31 mouse cellular contexts compared by ENCODE assay signal in genomic region chr12:103453361-103453760, GRCm38 (mm10). TPM values are rescaled to one million over a fixed set of nuclear protein-coding genes. Genes with fewer than 3 reads are reported as not detected.
DNase-seq lines count a peak whose midpoint lies in the region; ATAC-seq lines count a peak whose summit lies in the region.
"Had no signal": no experiment of that assay in that cellular context is flagged by ENCODE, and none has a peak within 500 bp of the region (broad histone marks: within the 10 kb centered on the region; RNA-seq: fewer than 3 reads in every experiment).

No protein-coding gene starts in this region.

- H3K9ac ChIP-seq in intestine, embryonic 14.5 days (ENCODE audit: low read length), result no peak overlapping the region
- no peak overlapping the region for H3K9ac ChIP-seq in intestine, embryonic 16.5 days (ENCODE audit: low read depth, low read length)
- no peak overlapping the region for H3K9ac ChIP-seq in stomach, embryonic 16.5 days (ENCODE audit: low read length)
- H3K9ac ChIP-seq: embryonic facial prominence, embryonic 13.5 days; forebrain, postnatal 0 days; heart, embryonic 12.5 days; heart, embryonic 15.5 days; hindbrain, embryonic 15.5 days had no signal

- no peaks in the 10 kb centered on the region for H3K36me3 ChIP-seq in intestine, embryonic 14.5 days (ENCODE audit: control insufficient read depth, insufficient read depth, low read length)
- no peaks in the 10 kb centered on the region for H3K36me3 ChIP-seq in intestine, embryonic 16.5 days (ENCODE audit: control insufficient read depth, insufficient read depth, low read length)
- H3K36me3 ChIP-seq in stomach, embryonic 16.5 days (ENCODE audit: control insufficient read depth, insufficient read depth, low read length), result no peaks in the 10 kb centered on the region
- H3K36me3 ChIP-seq: embryonic facial prominence, embryonic 10.5 days; embryonic facial prominence, embryonic 13.5 days; forebrain, embryonic 10.5 days; heart, embryonic 12.5 days; heart, embryonic 15.5 days; hindbrain, embryonic 15.5 days had no signal

- no peak overlapping the region for H3K4me2 ChIP-seq in intestine, embryonic 14.5 days (ENCODE audit: low read length)
- H3K4me2 ChIP-seq in intestine, embryonic 16.5 days (ENCODE audit: low read depth, low read length), result no peak overlapping the region
- H3K4me2 ChIP-seq in stomach, embryonic 16.5 days (ENCODE audit: low read depth, low read length), result no peak overlapping the region
- H3K4me2 ChIP-seq: embryonic facial prominence, embryonic 13.5 days; heart, embryonic 12.5 days; heart, embryonic 15.5 days; hindbrain, embryonic 15.5 days had no signal

- no peak for DNase-seq in intestine, embryonic 14.5 days (ENCODE audit: low spot score)
- DNase-seq in NIH3T3 (ENCODE audit: low read depth), result peak; percentile 70
- DNase-seq in right cerebral cortex, postnatal 4 days, result no peak
- no peak for DNase-seq in cerebellum, postnatal 14 days
- DNase-seq: adrenal gland, adult 2 months; adrenal gland, postnatal 25 days; cerebellum, adult 18-20 months; cerebellum, adult 9-10 months; cerebellum, postnatal 36 days; embryo, embryonic 11 days; forebrain, postnatal 0 days; gastrocnemius, adult 2 months; gastrocnemius, postnatal 14 days; heart, adult 18-20 months; heart, postnatal 10 days; heart, postnatal 4 days; kidney, adult 2 months had no signal

- H3K27me3 ChIP-seq in intestine, embryonic 14.5 days (replicated peaks; ENCODE audit: control insufficient read depth, insufficient read depth, low read length), result no peaks in the 10 kb centered on the region
- no peaks in the 10 kb centered on the region for H3K27me3 ChIP-seq in intestine, embryonic 16.5 days (replicated peaks; ENCODE audit: control insufficient read depth, insufficient read depth, low read length)
- no peaks in the 10 kb centered on the region for H3K27me3 ChIP-seq in stomach, embryonic 16.5 days (ENCODE audit: control insufficient read depth, insufficient read depth, low read length)
- H3K27me3 ChIP-seq: embryonic facial prominence, embryonic 13.5 days; heart, embryonic 12.5 days; hindbrain, embryonic 15.5 days had no signal

- H3K4me1 ChIP-seq in intestine, embryonic 14.5 days (replicated peaks; ENCODE audit: control insufficient read depth, insufficient read depth, low read length), result no peaks in the 10 kb centered on the region
- no peaks in the 10 kb centered on the region for H3K4me1 ChIP-seq in intestine, embryonic 16.5 days (ENCODE audit: control insufficient read depth, insufficient read depth, low read length)
- no peaks in the 10 kb centered on the region for H3K4me1 ChIP-seq in stomach, embryonic 16.5 days (ENCODE audit: control insufficient read depth, insufficient read depth, low read length)
- H3K4me1 ChIP-seq: embryonic facial prominence, embryonic 10.5 days; embryonic facial prominence, embryonic 13.5 days; forebrain, embryonic 10.5 days; heart, embryonic 12.5 days; heart, embryonic 15.5 days; hindbrain, embryonic 15.5 days had no signal

- no peaks in the 10 kb centered on the region for H3K9me3 ChIP-seq in intestine, embryonic 14.5 days (ENCODE audit: control insufficient read depth, low read length)
- no peaks in the 10 kb centered on the region for H3K9me3 ChIP-seq in intestine, embryonic 16.5 days (ENCODE audit: control insufficient read depth, low read length)
- H3K9me3 ChIP-seq in stomach, embryonic 16.5 days (replicated peaks; ENCODE audit: control insufficient read depth, low read length), result no peaks in the 10 kb centered on the region
- H3K9me3 ChIP-seq: embryonic facial prominence, embryonic 10.5 days; embryonic facial prominence, embryonic 13.5 days; forebrain, embryonic 10.5 days; heart, embryonic 12.5 days; heart, embryonic 15.5 days; hindbrain, embryonic 15.5 days had no signal

- no peak overlapping the region for H3K27ac ChIP-seq in intestine, embryonic 14.5 days (ENCODE audit: low read depth)
- H3K27ac ChIP-seq in intestine, embryonic 16.5 days (ENCODE audit: low read length), result no peak overlapping the region
- H3K27ac ChIP-seq in stomach, embryonic 16.5 days (ENCODE audit: low read length), result no peak overlapping the region
- H3K27ac ChIP-seq: embryonic facial prominence, embryonic 10.5 days; embryonic facial prominence, embryonic 13.5 days; forebrain, embryonic 10.5 days; gastrocnemius, adult 2 months; heart, embryonic 15.5 days; hindbrain, embryonic 15.5 days had no signal

- H3K4me3 ChIP-seq in intestine, embryonic 14.5 days (ENCODE audit: low read depth, low read length), result no peak overlapping the region
- no peak overlapping the region for H3K4me3 ChIP-seq in intestine, embryonic 16.5 days (ENCODE audit: low read length)
- H3K4me3 ChIP-seq in stomach, embryonic 16.5 days (replicated peaks; ENCODE audit: low read length), result no peak overlapping the region
- H3K4me3 ChIP-seq: embryonic facial prominence, embryonic 10.5 days; embryonic facial prominence, embryonic 13.5 days; erythroblast, embryonic 14.5 days; forebrain, embryonic 10.5 days; gastrocnemius, adult 2 months; heart, embryonic 12.5 days; heart, embryonic 15.5 days; hindbrain, embryonic 15.5 days had no signal

- ATAC-seq in intestine, embryonic 14.5 days (replicated peaks; ENCODE audit: low FRiP score, low TSS enrichment, low read depth), result 0 out of 2 replicates have a peak, but pooled peaks have one; percentile 55
- ATAC-seq in intestine, embryonic 16.5 days, result no peak
- ATAC-seq in stomach, embryonic 16.5 days (ENCODE audit: insufficient read depth, low FRiP score), result peak; percentile 49; the same call in 1 of the 2 replicates
- no peak for ATAC-seq in inflammation-experienced regulatory T-cells, adult 6 months
- ATAC-seq: forebrain, embryonic 14.5 days; forebrain, postnatal 0 days; intestine, postnatal 0 days had no signal

RNA-seq across cellular contexts. Expression of gene Ifi27l2b, which starts 3.7 kb away (rescaled TPM):
- 6.5 and 8.5 TPM in 2 replicates for polyA plus RNA-seq in intestine, embryonic 14.5 days (2014; fragmentation: Nextera tagmentation; extraction: Ambion mirVana)
- 66.6 and 78.2 TPM in 2 replicates for polyA plus RNA-seq in intestine, embryonic 16.5 days (2015; fragmentation: Nextera tagmentation; extraction: Ambion mirVana)
- 9.2 and 10.2 TPM in 2 replicates for polyA plus RNA-seq in stomach, embryonic 16.5 days (2015; fragmentation: Nextera tagmentation; extraction: Ambion mirVana)
- polyA plus RNA-seq in inflammation-experienced regulatory T-cells, adult 6 months (2017; shearing (Covaris generic)), result not detected
- polyA plus RNA-seq: adrenal gland, adult 2 months; embryonic facial prominence, embryonic 10.5 days; embryonic facial prominence, embryonic 13.5 days; erythroblast, embryonic 14.5 days; forebrain, embryonic 10.5 days; forebrain, embryonic 14.5 days; forebrain, postnatal 0 days; frontal cortex, adult 2 months; hindbrain, embryonic 11.5 days; hindbrain, embryonic 15.5 days had no signal

RNA-seq across cellular contexts. Expression of gene Ifi27l2a, which starts 9.9 kb away (rescaled TPM):
- polyA plus RNA-seq in intestine, embryonic 14.5 days (2014; fragmentation: Nextera tagmentation; extraction: Ambion mirVana), result 16.4 and 23.2 TPM in 2 replicates
- 15.4 and 16.7 TPM in 2 replicates for polyA plus RNA-seq in intestine, embryonic 16.5 days (2015; fragmentation: Nextera tagmentation; extraction: Ambion mirVana)
- polyA plus RNA-seq in stomach, embryonic 16.5 days (2015; fragmentation: Nextera tagmentation; extraction: Ambion mirVana), result 17.0 and 18.1 TPM in 2 replicates
- 1,000 to 10,000 TPM in 1 of 3 experiments, 100 to 1,000 TPM in 2; 960 to 1,720 (median 961) TPM for polyA plus RNA-seq in inflammation-experienced regulatory T-cells, adult 6 months (2017; shearing (Covaris generic))

RNA-seq across cellular contexts. Expression of gene Ifi27, which starts 19.4 kb away (rescaled TPM):
- polyA plus RNA-seq in intestine, embryonic 14.5 days (2014; fragmentation: Nextera tagmentation; extraction: Ambion mirVana), result 37.9 and 42.5 TPM in 2 replicates
- polyA plus RNA-seq in intestine, embryonic 16.5 days (2015; fragmentation: Nextera tagmentation; extraction: Ambion mirVana), result 40.8 and 45.4 TPM in 2 replicates
- 49.3 and 56.6 TPM in 2 replicates for polyA plus RNA-seq in stomach, embryonic 16.5 days (2015; fragmentation: Nextera tagmentation; extraction: Ambion mirVana)
- polyA plus RNA-seq in inflammation-experienced regulatory T-cells, adult 6 months (2017; shearing (Covaris generic)), result 100 to 1,000 TPM; 291 to 440 (median 388) TPM

RNA-seq across cellular contexts. Expression of gene Ddx24, which starts 27.7 kb away (rescaled TPM):
- 84.0 and 90.1 TPM in 2 replicates for polyA plus RNA-seq in intestine, embryonic 14.5 days (2014; fragmentation: Nextera tagmentation; extraction: Ambion mirVana)
- 68.2 and 85.0 TPM in 2 replicates for polyA plus RNA-seq in intestine, embryonic 16.5 days (2015; fragmentation: Nextera tagmentation; extraction: Ambion mirVana)
- polyA plus RNA-seq in stomach, embryonic 16.5 days (2015; fragmentation: Nextera tagmentation; extraction: Ambion mirVana), result 79.8 and 85.7 TPM in 2 replicates
- polyA plus RNA-seq in inflammation-experienced regulatory T-cells, adult 6 months (2017; shearing (Covaris generic)), result 100 to 1,000 TPM; 232 to 344 (median 235) TPM

RNA-seq across cellular contexts. Expression of gene 9330161L09Rik, which starts 45.7 kb away (rescaled TPM):
- 0.24 and 0.67 TPM in 2 replicates for polyA plus RNA-seq in intestine, embryonic 14.5 days (2014; fragmentation: Nextera tagmentation; extraction: Ambion mirVana)
- 0.13 TPM in 1 of 2 replicates, not detected in the other for polyA plus RNA-seq in intestine, embryonic 16.5 days (2015; fragmentation: Nextera tagmentation; extraction: Ambion mirVana)
- polyA plus RNA-seq in stomach, embryonic 16.5 days (2015; fragmentation: Nextera tagmentation; extraction: Ambion mirVana), result 0.18 and 0.39 TPM in 2 replicates
- polyA plus RNA-seq in inflammation-experienced regulatory T-cells, adult 6 months (2017; shearing (Covaris generic)), result 1 to 10 TPM in 2 of 3 experiments, not detected in 1; 1.1 TPM
- polyA plus RNA-seq: erythroblast, embryonic 14.5 days; intestine, postnatal 0 days had no signal

Comparison
In these comparisons a context has a peak if more than half of its experiments do, and no peak if none do; other contexts are left out.
1. ATAC-seq: peak in intestine, embryonic 14.5 days (single experiment) and stomach, embryonic 16.5 days (single experiment); none in intestine, embryonic 16.5 days (single experiment) and inflammation-experienced regulatory T-cells, adult 6 months (single experiment).
2. RNA of gene Ifi27l2a, which starts 9.9 kb away (polyA plus RNA-seq): 960 to 1,720 TPM in inflammation-experienced regulatory T-cells, adult 6 months; 16.4 to 23.2 TPM in intestine, embryonic 14.5 days, 17.0 to 18.1 TPM in stomach, embryonic 16.5 days and 15.4 to 16.7 TPM in intestine, embryonic 16.5 days; every median in the first group is over 10 times any median in the second.